Mouse (Mus musculus) C2C12 (cell line): Measurements from ENCODE around the gene Tspan32. TPM values are rescaled to one million over a fixed set of nuclear protein-coding genes. Genes with fewer than 3 reads are reported as not detected.

Experiments used
- H3K27me3 ChIP-seq: one replicate; pipeline ENCODE4 v1.6.1; 2011; ENCODE audit not compliant: control insufficient read depth, insufficient read depth, insufficient read length
- H3K36me3 ChIP-seq: one replicate; pipeline ENCODE4 v1.6.1; 2011; ENCODE audit not compliant: control insufficient read depth, insufficient read depth
- H3K4me3 ChIP-seq: one replicate; pipeline ENCODE4 v1.5.1; 2011; ENCODE audit warnings: mild to moderate bottlenecking, control low read depth; ENCODE audit not compliant: poor library complexity, insufficient read depth, severe bottlenecking
- H3K79me2 ChIP-seq: one replicate; pipeline ENCODE4 v1.6.1; 2011; ENCODE audit not compliant: control insufficient read depth, insufficient read depth
- H3K79me3 ChIP-seq: one replicate; pipeline ENCODE4 v1.6.1; 2011; ENCODE audit warnings: low read depth, control low read depth
- H3ac ChIP-seq: one replicate; pipeline ENCODE3; 2011; ENCODE audit warnings: low read depth; ENCODE audit not compliant: control insufficient read depth, insufficient read length
- CEBPB ChIP-seq: IDR thresholded peaks from one replicate; pipeline ENCODE4 v1.6.1; 2011; ENCODE audit warnings: low read depth, mild to moderate bottlenecking, control low read depth, moderate library complexity
- CTCF ChIP-seq: IDR thresholded peaks from one replicate; pipeline ENCODE4 v1.5.1; 2011; ENCODE audit not compliant: control insufficient read depth, insufficient read depth, insufficient read length
- FOSL1 ChIP-seq: IDR thresholded peaks from one replicate; pipeline ENCODE4 v1.8.0; 2011; ENCODE audit warnings: mild to moderate bottlenecking, low read length; ENCODE audit not compliant: poor library complexity, insufficient read depth, severe bottlenecking
- MAX ChIP-seq: IDR thresholded peaks from one replicate; pipeline ENCODE4 v1.6.1; 2011; ENCODE audit warnings: mild to moderate bottlenecking, control low read depth
- MYOD1 ChIP-seq: IDR thresholded peaks from one replicate; pipeline ENCODE4 v1.6.1; 2011; ENCODE audit warnings: low read depth; ENCODE audit not compliant: control insufficient read depth, insufficient read length
- MYOG ChIP-seq: IDR thresholded peaks from one replicate; pipeline ENCODE4 v1.6.1; 2011; ENCODE audit not compliant: control insufficient read depth, insufficient read length; ENCODE audit errors: extremely low read depth
- USF1 ChIP-seq: IDR thresholded peaks from one replicate; pipeline ENCODE4 v1.6.1; 2011; ENCODE audit warnings: low read depth, mild to moderate bottlenecking, control low read depth, moderate library complexity
- polyA plus RNA-seq: library from polyadenylated mRNA; unstranded; fragments of >200 nt; fragmentation: generic; extraction: Trizol; gene quantifications from one replicate; pipeline ENCODE4 v1.2.1, GENCODE M21; 2012; ENCODE audit warnings: missing spikeins

The Tspan32 gene
- polyA plus RNA-seq, 1 experiment: 1.9 TPM

GRCm38 (mm10) chr7:143052626-143053007, 47.8 kb downstream of the Tspan32 start, which contains the start of gene Cd81:
Cd81 (plus strand) TSS chr7:143052739.
- Histone ChIP-seq H3K36me3 (peaks cover 17% of the 10 kb centered on the region), H3ac (peak within 1 kb of the TSS; percentile 68), H3K27me3 (no peaks in the 10 kb centered on the region), H3K79me2 (peaks cover 49% of the 10 kb centered on the region), H3K4me3 (peak within 1 kb of the TSS; percentile 69), H3K79me3 (peaks cover 43% of the 10 kb centered on the region)
- TF ChIP-seq CEBPB (no peak), MAX (no peak), MYOD1 (no peak), CTCF (no peak), MYOG (no peak), USF1 (no peak), FOSL1 (no peak)

GRCm38 (mm10) chr7:143053008-143053899, 48.4 kb downstream of the Tspan32 start:
- Histone ChIP-seq H3K4me3 (peak overlapping the region; percentile 69), H3K79me3 (peaks cover 49% of the 10 kb centered on the region), H3K27me3 (no peaks in the 10 kb centered on the region), H3ac (peak overlapping the region; percentile 68), H3K79me2 (peaks cover 55% of the 10 kb centered on the region), H3K36me3 (peaks cover 23% of the 10 kb centered on the region)
- no peak for TF ChIP-seq MAX
- peak; percentile 12 for TF ChIP-seq CTCF

GRCm38 (mm10) chr7:143053961-143054611, 49.2 kb downstream of the Tspan32 start:
- Histone ChIP-seq H3ac (peak overlapping the region; percentile 68), H3K36me3 (peaks cover 24% of the 10 kb centered on the region), H3K79me3 (peaks cover 55% of the 10 kb centered on the region), H3K79me2 (peaks cover 64% of the 10 kb centered on the region), H3K4me3 (peak overlapping the region; percentile 69), H3K27me3 (no peaks in the 10 kb centered on the region)
- no peak for TF ChIP-seq FOSL1
- no peak for TF ChIP-seq CTCF
- TF ChIP-seq USF1: no peak
- TF ChIP-seq CEBPB: no peak
- no peak for TF ChIP-seq MAX

GRCm38 (mm10) chr7:143054612-143054965, 49.7 kb downstream of the Tspan32 start:
- TF ChIP-seq CTCF: no peak
- TF ChIP-seq USF1: no peak
- TF ChIP-seq MYOG: no peak
- TF ChIP-seq MAX: no peak
- TF ChIP-seq MYOD1: no peak
- TF ChIP-seq CEBPB: no peak
- TF ChIP-seq FOSL1: no peak
- H3K4me3 ChIP-seq: peak overlapping the region; percentile 69
- H3K36me3 ChIP-seq: peaks cover 24% of the 10 kb centered on the region
- H3ac ChIP-seq: peak overlapping the region; percentile 34
- peaks cover 69% of the 10 kb centered on the region for H3K79me2 ChIP-seq
- H3K79me3 ChIP-seq: peaks cover 60% of the 10 kb centered on the region
- H3K27me3 ChIP-seq: no peaks in the 10 kb centered on the region

- H3K79me2 ChIP-seq: peaks cover 73% of the 10 kb centered on the region
- H3K4me3 ChIP-seq: no peak overlapping the region
- TF ChIP-seq CTCF: no peak
- TF ChIP-seq MAX: no peak
- TF ChIP-seq FOSL1: no peak
- TF ChIP-seq CEBPB: no peak
- TF ChIP-seq MYOD1: no peak
- no peak for TF ChIP-seq MYOG
- no peak for TF ChIP-seq USF1
- peak overlapping the region; percentile 27 for H3ac ChIP-seq
- H3K79me3 ChIP-seq: peaks cover 63% of the 10 kb centered on the region
- no peaks in the 10 kb centered on the region for H3K27me3 ChIP-seq
- peaks cover 24% of the 10 kb centered on the region for H3K36me3 ChIP-seq
These were observed 50.2 kb downstream of the Tspan32 start for GRCm38 (mm10) chr7:143055001-143055400.
